Mouse (Mus musculus) myocyte (in vitro differentiated cells): ENCODE data around the gene Zfp184. TPM values are rescaled to one million over a fixed set of nuclear protein-coding genes. Genes with fewer than 3 reads are reported as not detected.
A peak's percentile ranks its signal among the peaks of the same experiment; 100 is the strongest.

ENCODE experiments used
- H3K27me3 ChIP-seq: one replicate; pipeline ENCODE4 v1.6.1; 2011; ENCODE audit not compliant: control insufficient read depth, insufficient read depth, insufficient read length
- H3K36me3 ChIP-seq: one replicate; pipeline ENCODE4 v1.6.1; 2011; ENCODE audit not compliant: control insufficient read depth, insufficient read depth
- H3K4me2 ChIP-seq: one replicate; pipeline ENCODE4 v1.6.1; 2011; ENCODE audit warnings: low read depth, control low read depth
- H3K4me3 ChIP-seq: one replicate; pipeline ENCODE4 v1.5.1; 2011; ENCODE audit warnings: mild to moderate bottlenecking, control low read depth, moderate library complexity
- H3K79me2 ChIP-seq: one replicate; pipeline ENCODE4 v1.6.1; 2011; ENCODE audit not compliant: control insufficient read depth, insufficient read depth
- H3ac ChIP-seq: one replicate; pipeline ENCODE4 v1.6.1; 2011; ENCODE audit not compliant: control insufficient read depth, insufficient read length
- CEBPB ChIP-seq: IDR thresholded peaks from 2 replicates; pipeline ENCODE4 v1.6.1; 2011; ENCODE audit warnings: mild to moderate bottlenecking, moderate library complexity; ENCODE audit not compliant: poor library complexity, insufficient read depth, severe bottlenecking
- E2F4 ChIP-seq: IDR thresholded peaks from one replicate; pipeline ENCODE4 v1.6.1; 2011; ENCODE audit warnings: mild to moderate bottlenecking, control low read depth, moderate library complexity; ENCODE audit not compliant: insufficient read depth
- MAX ChIP-seq: IDR thresholded peaks from one replicate; pipeline ENCODE4 v1.6.1; 2011; ENCODE audit warnings: low read depth, mild to moderate bottlenecking, control low read depth
- MYOD1 ChIP-seq, 3 experiments: IDR thresholded peaks; one replicate each; pipeline ENCODE4 v1.6.1; 2011; ENCODE audit warnings: control low read depth in 2 of 3, low read depth in 2 of 3, mild to moderate bottlenecking in 2 of 3, moderate library complexity in 1 of 3; ENCODE audit not compliant: insufficient read length in 2 of 3, control insufficient read depth in 1 of 3
- MYOG ChIP-seq, 3 experiments: IDR thresholded peaks; one replicate each; pipeline ENCODE4 v1.6.1; 2011; ENCODE audit warnings: control low read depth in 2 of 3, low read depth in 2 of 3, mild to moderate bottlenecking in 2 of 3; ENCODE audit not compliant: insufficient read length in 2 of 3, control insufficient read depth in 1 of 3, insufficient read depth in 1 of 3
- POLR2A ChIP-seq: IDR thresholded peaks from one replicate; pipeline ENCODE4 v1.6.1; 2011; ENCODE audit warnings: low read depth, mild to moderate bottlenecking, control low read depth, moderate library complexity; ENCODE audit not compliant: insufficient read length
- POLR2AphosphoS2 ChIP-seq: IDR thresholded peaks from one replicate; pipeline ENCODE4 v1.6.1; 2011; ENCODE audit warnings: low read depth, control low read depth; ENCODE audit not compliant: insufficient read length
- REST ChIP-seq: IDR thresholded peaks from one replicate; pipeline ENCODE4 v1.6.1; 2011; ENCODE audit warnings: mild to moderate bottlenecking, control low read depth, moderate library complexity; ENCODE audit not compliant: insufficient read depth, insufficient read length
- SRF ChIP-seq: IDR thresholded peaks from one replicate; pipeline ENCODE4 v1.6.1; 2011; ENCODE audit warnings: low read depth; ENCODE audit not compliant: control insufficient read depth, insufficient read length
- TCF12 ChIP-seq: IDR thresholded peaks from one replicate; pipeline ENCODE4 v1.6.1; 2011; ENCODE audit warnings: mild to moderate bottlenecking, control low read depth; ENCODE audit not compliant: poor library complexity, insufficient read depth, severe bottlenecking
- TCF3 ChIP-seq: IDR thresholded peaks from one replicate; pipeline ENCODE4 v1.6.1; 2011; ENCODE audit warnings: low read depth, control low read depth; ENCODE audit not compliant: insufficient read length
- USF1 ChIP-seq: IDR thresholded peaks from one replicate; pipeline ENCODE4 v1.6.1; 2011; ENCODE audit warnings: low read depth, mild to moderate bottlenecking, control low read depth, moderate library complexity
- polyA plus RNA-seq: library from polyadenylated mRNA; unstranded; fragments of >200 nt; fragmentation: generic; extraction: Trizol; gene quantifications from one replicate; pipeline ENCODE4 v1.2.1, GENCODE M21; 2012; ENCODE audit warnings: missing spikeins

Gene Zfp184
- polyA plus RNA-seq, 1 experiment: 0.89 TPM

DNA sequence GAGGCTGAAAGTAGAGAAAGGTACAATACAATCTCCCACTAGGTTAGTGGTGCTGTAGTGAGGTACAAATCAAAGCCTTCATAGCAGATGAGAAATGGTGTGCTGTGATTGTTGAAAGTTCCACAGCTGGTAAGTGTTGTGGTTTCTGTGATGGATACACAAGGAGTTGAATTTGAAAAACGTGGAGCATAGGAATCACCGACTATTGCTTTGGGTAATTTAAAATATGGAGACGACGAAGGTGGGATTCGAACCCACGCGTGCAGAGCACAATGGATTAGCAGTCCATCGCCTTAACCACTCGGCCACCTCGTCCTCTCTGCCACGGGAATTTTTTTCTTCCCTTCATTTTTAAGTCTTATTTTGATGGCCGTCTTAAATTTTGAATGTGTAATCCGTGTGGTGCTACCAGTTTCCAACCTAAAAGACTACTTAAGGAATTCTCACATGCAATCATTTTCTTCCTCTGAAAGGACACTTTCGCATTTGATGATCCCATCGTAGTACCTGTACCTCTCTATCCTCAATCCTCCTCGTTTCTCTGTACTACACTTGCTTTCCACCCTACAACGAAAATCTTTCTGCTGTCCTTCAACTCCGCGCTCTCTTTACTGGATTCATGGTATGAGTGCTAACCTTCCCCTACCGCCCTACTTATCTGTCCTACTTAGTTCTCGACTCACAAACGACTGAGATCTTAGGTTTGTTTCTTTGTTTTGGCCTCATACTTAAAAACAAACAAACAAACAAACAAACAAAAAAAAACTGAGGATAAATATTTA lies 49.3 kb downstream of the Zfp184 start:
- Histone ChIP-seq H3K79me2 (no peaks in the 10 kb centered on the region), H3K4me2 (peak overlapping the region; percentile 100), H3K27me3 (peaks cover 2% of the 10 kb centered on the region), H3K4me3 (peak overlapping the region; percentile 34), H3K36me3 (no peaks in the 10 kb centered on the region), H3ac (no peak overlapping the region)
- TF ChIP-seq CEBPB (no peak), REST (no peak), USF1 (no peak), MYOD1 (IDR thresholded peaks at IDR 0.05; ENCODE audit: control insufficient read depth in 1 of 3, insufficient read length in 2 of 3, low read depth in 2 of 3) (no peak)

DNA sequence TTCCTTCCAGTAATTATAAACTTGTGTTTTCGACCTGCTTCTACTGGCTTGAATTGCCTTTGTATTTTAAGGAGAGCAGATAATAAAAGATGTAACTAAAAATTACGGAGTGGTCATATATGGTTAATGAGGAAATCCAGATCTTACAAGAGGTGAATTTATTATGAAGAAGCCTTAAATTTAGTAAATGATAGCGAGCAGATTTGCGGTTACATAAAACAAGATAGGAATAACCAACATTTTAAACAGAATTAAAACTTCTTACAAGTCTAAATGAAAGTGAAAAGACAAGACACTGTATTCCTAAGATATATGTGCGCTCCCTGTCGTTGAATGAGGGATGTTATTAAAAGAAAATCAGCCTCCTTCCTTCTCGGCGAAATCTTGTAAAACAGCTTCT lies 50.0 kb downstream of the Zfp184 start:
- Histone ChIP-seq H3K36me3 (no peaks in the 10 kb centered on the region), H3K4me3 (peak overlapping the region; percentile 34), H3K4me2 (peak overlapping the region; percentile 100), H3K27me3 (peaks cover 4% of the 10 kb centered on the region), H3ac (no peak overlapping the region), H3K79me2 (no peaks in the 10 kb centered on the region)
- no peak for TF ChIP-seq POLR2AphosphoS2
- no peak for TF ChIP-seq CEBPB
- no peak for TF ChIP-seq TCF12
- no peak for TF ChIP-seq SRF
- no peak for TF ChIP-seq TCF3

DNA sequence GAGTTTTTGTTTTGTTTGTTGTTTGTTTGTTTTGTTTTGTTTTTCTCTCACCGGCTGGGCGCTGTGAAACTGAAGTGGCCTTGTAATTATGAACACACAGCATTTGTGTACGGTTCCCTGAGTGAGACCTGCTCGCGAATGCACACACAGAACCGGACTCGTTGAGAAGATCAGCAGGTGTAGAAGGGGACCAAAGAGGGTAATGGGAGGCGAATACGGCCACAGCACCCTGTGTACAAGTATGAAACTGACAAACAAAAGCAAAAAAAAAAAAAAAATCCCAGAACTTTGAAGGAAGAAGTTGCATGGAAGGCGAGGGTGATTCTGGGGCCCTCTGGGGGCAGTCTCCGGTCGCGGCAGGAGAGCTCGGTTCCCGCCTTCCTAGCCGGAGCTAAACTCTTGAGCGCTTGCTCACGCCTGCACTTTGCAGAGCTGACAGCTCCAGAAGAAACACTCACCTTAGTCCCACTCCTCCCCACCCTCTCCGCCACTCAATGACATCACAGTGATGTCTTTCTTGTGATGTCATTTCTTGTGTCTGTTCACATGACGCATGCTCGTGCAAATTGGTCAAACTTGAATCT lies 50.5 kb downstream of the Zfp184 start:
- H3K4me2 ChIP-seq: peak overlapping the region; percentile 100
- no peaks in the 10 kb centered on the region for H3K36me3 ChIP-seq
- H3K27me3 ChIP-seq: peaks cover 4% of the 10 kb centered on the region
- peak overlapping the region; percentile 35 for H3ac ChIP-seq
- H3K79me2 ChIP-seq: no peaks in the 10 kb centered on the region
- TF ChIP-seq MYOG (IDR thresholded peaks at IDR 0.05; ENCODE audit: control insufficient read depth in 1 of 3, insufficient read depth in 1 of 3, insufficient read length in 2 of 3, low read depth in 2 of 3): no peak
- TF ChIP-seq TCF12: no peak
- no peak for TF ChIP-seq CEBPB
- TF ChIP-seq REST: no peak
- TF ChIP-seq MAX: no peak
- TF ChIP-seq E2F4: no peak
- TF ChIP-seq TCF3: no peak
- no peak for TF ChIP-seq MYOD1 (IDR thresholded peaks at IDR 0.05; ENCODE audit: control insufficient read depth in 1 of 3, insufficient read length in 2 of 3, low read depth in 2 of 3)
- no peak for TF ChIP-seq POLR2AphosphoS2
- no peak for TF ChIP-seq POLR2A
- no peak for TF ChIP-seq SRF
- no peak for TF ChIP-seq USF1
- peak overlapping the region; percentile 34 for H3K4me3 ChIP-seq

DNA sequence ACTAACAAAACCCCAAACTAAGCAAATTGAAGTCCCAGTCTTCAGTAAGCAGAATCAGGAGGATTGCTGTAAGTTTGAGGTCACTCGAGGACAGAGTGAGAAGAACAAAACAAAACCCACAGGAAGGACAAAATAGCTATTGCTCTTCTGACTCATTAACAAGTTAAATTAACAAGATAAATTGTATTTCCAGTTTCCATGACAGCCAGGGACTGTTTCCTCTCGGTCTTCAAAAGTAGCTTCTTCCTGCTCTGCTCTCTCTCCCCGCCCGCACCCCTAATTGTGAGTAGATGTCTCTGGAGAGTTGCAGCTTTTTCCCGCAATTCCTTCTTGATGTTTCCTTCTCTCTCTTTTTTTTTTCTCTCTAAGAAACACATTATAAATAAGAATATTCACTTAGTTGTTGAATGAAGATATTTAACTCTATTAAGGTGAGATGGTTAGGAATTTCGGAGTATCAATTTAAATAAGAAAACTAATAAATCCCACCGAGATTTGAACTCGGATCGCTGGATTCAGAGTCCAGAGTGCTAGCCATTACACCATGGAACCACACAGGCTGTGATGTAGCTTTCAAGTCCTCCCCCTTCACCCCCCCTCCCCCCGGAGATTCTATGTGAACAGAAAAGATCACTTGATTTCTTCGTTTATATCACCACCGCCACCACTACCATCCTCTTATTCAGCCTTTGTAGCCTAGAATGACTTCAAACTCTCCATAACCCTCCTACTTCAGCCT lies 51.4 kb downstream of the Zfp184 start:
- Histone ChIP-seq H3K4me3 (peak overlapping the region; percentile 34), H3K27me3 (peaks cover 4% of the 10 kb centered on the region), H3K36me3 (no peaks in the 10 kb centered on the region), H3K4me2 (peak overlapping the region; percentile 100), H3K79me2 (no peaks in the 10 kb centered on the region), H3ac (peak overlapping the region; percentile 35)
- TF ChIP-seq POLR2A (no peak), TCF12 (no peak), USF1 (no peak), MYOG (IDR thresholded peaks at IDR 0.05; ENCODE audit: control insufficient read depth in 1 of 3, insufficient read depth in 1 of 3, insufficient read length in 2 of 3, low read depth in 2 of 3) (no peak), MYOD1 (IDR thresholded peaks at IDR 0.05; ENCODE audit: control insufficient read depth in 1 of 3, insufficient read length in 2 of 3, low read depth in 2 of 3) (no peak), CEBPB (no peak), E2F4 (no peak), POLR2AphosphoS2 (no peak), SRF (no peak), REST (no peak), MAX (no peak), TCF3 (no peak)
